Mouse (Mus musculus) liver, embryonic 11.5 days (tissue): Measurements from ENCODE around the gene Ankfn1. TPM values are rescaled to one million over a fixed set of nuclear protein-coding genes. Genes with fewer than 3 reads are reported as not detected.

Experiments used
- ATAC-seq: fragments of 200-750 bp; cut with Nextera tagmentation; replicated peaks from 2 replicates; pipeline ENCODE4 v1.8.0; 2017; ENCODE audit warnings: moderate number of reproducible peaks, mild to moderate bottlenecking, moderate TSS enrichment, moderate library complexity; ENCODE audit not compliant: low FRiP score
- DNase-seq: peaks from one replicate; pipeline ENCODE4 v3.0.0-alpha.2; 2017; ENCODE audit warnings: low spot score
- H3K27ac ChIP-seq: fragments of 300-500 bp; sonication (generic); 2 replicates; pipeline ENCODE4 v1.5.1; 2014; ENCODE audit warnings: mild to moderate bottlenecking, low read depth, low read length, control low read depth
- H3K27me3 ChIP-seq: fragments of 300-500 bp; sonication (generic); replicated peaks from 2 replicates; pipeline ENCODE4 v1.6.1; 2014; ENCODE audit warnings: low read length, mixed read lengths; ENCODE audit not compliant: control insufficient read depth, insufficient read depth
- H3K36me3 ChIP-seq: fragments of 300-500 bp; sonication (generic); 2 replicates; pipeline ENCODE4 v1.6.1; 2014; ENCODE audit warnings: mild to moderate bottlenecking, low read length, moderate library complexity, mixed read lengths; ENCODE audit not compliant: control insufficient read depth, insufficient read depth
- H3K4me1 ChIP-seq: fragments of 300-500 bp; sonication (generic); replicated peaks from 2 replicates; pipeline ENCODE4 v1.6.1; 2014; ENCODE audit warnings: low read length, mixed read lengths; ENCODE audit not compliant: control insufficient read depth, insufficient read depth
- H3K4me2 ChIP-seq: fragments of 300-500 bp; sonication (generic); 2 replicates; pipeline ENCODE4 v1.6.1; 2014; ENCODE audit warnings: mild to moderate bottlenecking, control low read depth, moderate library complexity
- H3K4me3 ChIP-seq: fragments of 300-500 bp; sonication (generic); 2 replicates; pipeline ENCODE4 v1.5.1; 2014; ENCODE audit warnings: low read depth, low read length, control low read depth
- H3K9ac ChIP-seq: fragments of 300-500 bp; sonication (generic); 2 replicates; pipeline ENCODE4 v1.6.1; 2014; ENCODE audit warnings: low read depth, low read length, control low read depth
- H3K9me3 ChIP-seq: fragments of 300-500 bp; sonication (generic); 2 replicates; pipeline ENCODE4 v1.6.1; 2016; ENCODE audit warnings: low read length, inconsistent platforms, mixed read lengths; ENCODE audit not compliant: control insufficient read depth
- WGBS: fragments of 180-500 bp; shearing (Covaris S2); extraction: QIAGEN DNeasy Blood & Tissue Kit; methylation state at CpG from one replicate; pipeline ENCODE4 v1.1.7; 2014; 5-methylcytosine and 5-hydroxymethylcytosine counted together
- polyA plus RNA-seq: library from polyadenylated mRNA; unstranded; fragments of >200 nt; fragmentation: Nextera tagmentation; extraction: Ambion mirVana; gene quantifications from 2 replicates; pipeline ENCODE4 v1.2.1, GENCODE M21; 2014

The Ankfn1 gene
- polyA plus RNA-seq, 1 experiment from 2014 or later: not detected

DNA sequence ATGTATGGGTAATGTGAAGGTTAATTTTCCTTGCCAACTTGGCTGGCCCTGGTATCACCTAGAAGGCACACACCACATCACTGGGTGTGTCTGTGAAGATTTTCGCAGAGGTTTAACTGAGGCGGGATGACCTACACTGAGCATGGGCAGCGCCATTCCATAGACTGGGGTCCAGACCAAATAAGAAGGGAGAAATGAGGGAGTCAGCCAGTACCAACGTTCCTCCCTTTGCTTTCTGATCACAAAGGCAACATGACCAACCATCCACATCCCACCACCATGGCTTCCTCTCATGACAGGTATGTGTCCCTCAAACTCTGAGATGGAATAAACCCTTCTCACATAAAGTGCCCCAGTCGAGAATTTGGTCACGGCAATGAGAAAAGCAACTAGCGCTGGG lies 68.9 kb downstream of the Ankfn1 start:
- no peak overlapping the region for H3K4me3 ChIP-seq
- no peaks in the 10 kb centered on the region for H3K4me1 ChIP-seq
- no peaks in the 10 kb centered on the region for H3K36me3 ChIP-seq
- no peaks in the 10 kb centered on the region for H3K27me3 ChIP-seq
- DNase-seq: no peak
- H3K27ac ChIP-seq: no peak overlapping the region
- H3K9ac ChIP-seq: no peak overlapping the region
- no peak overlapping the region for H3K4me2 ChIP-seq
- no peak for ATAC-seq
- WGBS: 86% methylated on average over 7 of the region's 7 CpGs
- no peaks in the 10 kb centered on the region for H3K9me3 ChIP-seq

- Histone ChIP-seq H3K4me1 (no peaks in the 10 kb centered on the region), H3K4me2 (no peak overlapping the region), H3K4me3 (no peak overlapping the region), H3K27ac (no peak overlapping the region), H3K9me3 (no peaks in the 10 kb centered on the region), H3K9ac (no peak overlapping the region), H3K27me3 (no peaks in the 10 kb centered on the region), H3K36me3 (no peaks in the 10 kb centered on the region)
- DNase-seq: no peak
- ATAC-seq: no peak
- 63% methylated on average over 18 of the region's 18 CpGs for WGBS
Observed at GRCm38 (mm10) chr11:89696431-89697403, 80.7 kb downstream of the Ankfn1 start.

GRCm38 (mm10) chr11:89693686-89694085 lies 83.8 kb downstream of the Ankfn1 start:
- Histone ChIP-seq H3K4me3 (no peak overlapping the region), H3K9ac (no peak overlapping the region), H3K36me3 (no peaks in the 10 kb centered on the region), H3K27ac (no peak overlapping the region), H3K27me3 (no peaks in the 10 kb centered on the region), H3K4me2 (no peak overlapping the region), H3K9me3 (no peaks in the 10 kb centered on the region), H3K4me1 (no peaks in the 10 kb centered on the region)
- ATAC-seq (no peak), DNase-seq (no peak)
- WGBS: 78% methylated on average over 4 of the region's 4 CpGs

- no peak overlapping the region for H3K4me3 ChIP-seq
- H3K9ac ChIP-seq: no peak overlapping the region
- ATAC-seq: no peak
- no peaks in the 10 kb centered on the region for H3K36me3 ChIP-seq
- DNase-seq: no peak
- 65% methylated on average over 2 of the region's 2 CpGs for WGBS
- H3K4me2 ChIP-seq: no peak overlapping the region
- H3K9me3 ChIP-seq: no peaks in the 10 kb centered on the region
- no peaks in the 10 kb centered on the region for H3K27me3 ChIP-seq
- no peaks in the 10 kb centered on the region for H3K4me1 ChIP-seq
- no peak overlapping the region for H3K27ac ChIP-seq
Observed at GRCm38 (mm10) chr11:89676922-89677321, 100.5 kb downstream of the Ankfn1 start.

DNA sequence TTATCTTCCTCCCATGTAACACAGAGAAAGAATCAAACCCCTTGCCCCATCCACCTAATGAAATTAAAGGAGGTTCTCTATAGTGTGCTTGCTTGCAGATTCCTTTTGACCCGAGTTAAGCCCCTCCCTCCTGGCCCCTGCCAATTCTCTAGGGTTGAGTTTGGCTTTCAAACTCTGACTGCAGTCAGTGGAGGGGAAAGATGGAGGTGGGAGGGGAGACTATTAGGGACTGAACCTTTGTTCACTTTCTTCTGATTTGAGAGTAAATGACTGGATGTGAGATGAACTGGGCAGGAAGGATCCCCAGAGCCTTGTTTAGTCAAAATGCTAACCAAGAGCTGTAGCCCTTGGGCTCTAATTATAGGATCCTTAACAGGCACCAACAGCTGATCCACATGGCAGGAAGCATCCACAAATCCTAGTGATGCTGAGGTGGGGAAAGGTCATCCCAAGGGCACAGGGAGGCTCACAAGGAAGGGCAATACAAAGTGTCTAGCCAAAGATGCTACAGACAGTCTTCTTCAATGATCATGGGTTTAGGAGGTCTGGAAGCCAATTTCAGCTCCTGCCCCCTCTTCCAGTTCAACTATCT lies 103.4 kb downstream of the Ankfn1 start:
- no peak for ATAC-seq
- DNase-seq: no peak
- Histone ChIP-seq H3K9ac (no peak overlapping the region), H3K4me3 (no peak overlapping the region), H3K4me1 (no peaks in the 10 kb centered on the region), H3K27me3 (no peaks in the 10 kb centered on the region), H3K4me2 (no peak overlapping the region), H3K36me3 (no peaks in the 10 kb centered on the region), H3K27ac (no peak overlapping the region), H3K9me3 (no peaks in the 10 kb centered on the region)
- 37% methylated on average over 1 of the region's 1 CpGs for WGBS

DNA sequence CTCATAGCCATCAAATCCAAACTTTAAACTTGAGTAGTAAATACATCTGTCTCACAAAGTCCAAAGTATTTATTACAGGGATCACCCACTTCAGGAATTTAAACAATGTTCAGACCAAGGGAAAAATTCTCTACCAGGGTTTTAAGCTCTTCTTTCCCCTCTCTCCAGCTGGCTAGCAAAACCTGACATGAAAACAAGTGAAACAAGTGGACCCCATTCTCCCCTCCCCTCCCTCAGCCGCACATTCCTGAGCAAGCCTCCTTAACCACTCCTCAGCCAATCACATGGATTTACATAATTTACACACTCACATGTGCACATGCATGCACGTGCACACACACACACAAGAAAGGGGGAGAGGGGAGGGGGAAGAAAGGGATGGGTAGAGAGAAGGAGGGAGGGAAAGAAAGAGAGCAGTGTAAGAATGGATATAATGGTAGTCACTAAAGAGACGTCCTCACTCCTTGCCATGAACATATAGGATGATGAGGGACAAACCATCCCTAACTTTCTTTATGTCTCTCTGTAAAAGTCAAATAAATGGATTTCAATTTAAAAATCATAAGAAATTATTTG lies 104.9 kb downstream of the Ankfn1 start:
- no peak for DNase-seq
- H3K4me1 ChIP-seq: no peaks in the 10 kb centered on the region
- no peak for ATAC-seq

DNA sequence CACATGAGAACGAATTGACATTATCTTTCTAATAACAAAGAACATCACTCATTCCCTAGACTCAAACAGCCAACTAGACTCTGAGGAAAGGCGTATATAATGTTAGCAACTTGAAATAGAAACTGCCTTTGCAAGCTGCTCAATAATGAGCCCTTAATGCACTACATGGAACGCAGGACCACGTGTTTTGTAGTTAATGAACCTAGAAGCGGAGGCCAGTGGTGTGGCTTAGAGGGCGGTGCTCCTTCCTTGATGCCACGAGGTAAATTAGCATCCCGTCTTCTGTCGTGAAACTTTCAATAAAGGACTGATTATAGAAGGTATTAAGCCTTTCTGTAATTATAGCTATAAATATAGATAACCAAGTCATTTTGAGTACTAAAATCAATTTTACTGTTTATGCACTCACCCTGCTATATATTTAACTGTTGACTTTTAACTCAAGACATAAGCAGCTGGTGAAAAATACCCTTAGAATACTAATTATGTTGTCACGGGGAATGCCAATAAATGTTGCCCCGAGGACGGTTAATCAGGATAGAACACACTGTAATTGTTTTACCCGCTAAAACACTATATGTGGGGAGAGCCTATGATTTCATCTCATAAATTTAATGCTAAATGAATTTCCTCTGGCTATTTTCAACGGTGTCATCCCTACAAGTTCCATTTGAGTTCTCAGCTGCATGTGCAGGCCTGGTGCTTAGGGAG lies 112.1 kb downstream of the Ankfn1 start:
- no peak for ATAC-seq
- no peak overlapping the region for H3K9ac ChIP-seq
- no peaks in the 10 kb centered on the region for H3K4me1 ChIP-seq
- no peak overlapping the region for H3K4me3 ChIP-seq
- 84% methylated on average over 14 of the region's 14 CpGs for WGBS
- H3K27ac ChIP-seq: no peak overlapping the region
- no peaks in the 10 kb centered on the region for H3K36me3 ChIP-seq
- no peak overlapping the region for H3K4me2 ChIP-seq
- DNase-seq: no peak
- H3K27me3 ChIP-seq: no peaks in the 10 kb centered on the region
- H3K9me3 ChIP-seq: no peaks in the 10 kb centered on the region

More for the DNA sequence above, 104.9 kb downstream of the Ankfn1 start:
- Histone ChIP-seq H3K4me3 (no peak overlapping the region), H3K4me2 (no peak overlapping the region), H3K27ac (no peak overlapping the region), H3K27me3 (no peaks in the 10 kb centered on the region), H3K36me3 (no peaks in the 10 kb centered on the region), H3K9ac (no peak overlapping the region), H3K9me3 (no peaks in the 10 kb centered on the region)
- WGBS: 71% methylated on average over 3 of the region's 3 CpGs

DNA sequence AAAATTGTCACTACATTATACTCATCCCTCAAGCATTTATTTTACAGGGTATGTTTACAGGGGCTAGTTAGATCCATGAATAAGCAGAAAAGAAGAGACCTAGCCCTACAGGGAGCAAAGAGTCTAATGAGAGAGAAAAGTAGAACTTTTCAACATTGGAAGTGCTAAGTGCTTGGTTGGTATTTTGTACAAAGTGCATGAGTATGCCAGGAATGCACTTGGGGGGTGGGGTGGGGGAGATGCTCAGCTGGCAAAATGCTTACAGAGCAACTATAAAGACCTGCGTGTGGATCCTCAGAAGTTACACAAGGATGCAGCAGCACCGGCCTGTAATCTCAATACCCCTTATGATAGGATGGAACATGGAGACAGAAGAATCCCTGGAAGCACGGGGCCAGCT lies 118.4 kb downstream of the Ankfn1 start:
- WGBS: 86% methylated on average over 3 of the region's 3 CpGs
- Histone ChIP-seq H3K27me3 (no peaks in the 10 kb centered on the region), H3K4me1 (no peaks in the 10 kb centered on the region), H3K36me3 (no peaks in the 10 kb centered on the region), H3K9ac (no peak overlapping the region), H3K4me2 (no peak overlapping the region), H3K9me3 (no peaks in the 10 kb centered on the region), H3K4me3 (no peak overlapping the region), H3K27ac (no peak overlapping the region)
- ATAC-seq (no peak), DNase-seq (no peak)
